Mouse (Mus musculus) megakaryocyte progenitor cell, adult 5-6 weeks (primary cell): ENCODE data around the gene Per1. TPM values are rescaled to one million over a fixed set of nuclear protein-coding genes. Genes with fewer than 3 reads are reported as not detected.

Source experiments
- ATAC-seq: replicated peaks from 2 replicates; pipeline ENCODE4 v1.8.0; 2016; ENCODE audit warnings: mild to moderate bottlenecking, moderate TSS enrichment, inconsistent platforms; ENCODE audit not compliant: poor library complexity
- total RNA-seq, 2 experiments: library from RNA; stranded (forward) in 1 of 2; stranded (reverse) in 1 of 2; fragments of 157-497, 149-512 nt in 1 of 2; fragments of 200-1000 nt in 1 of 2; gene quantifications; 2 replicates each; pipeline versions ENCODE4 v1.2.3 to v1.2.4; 2015 to 2017

Per1 gene
- total RNA-seq, 2 experiments from 2014 or later: 4.8 to 8.3 TPM

- ATAC-seq: no peak
Measured at GRCm38 (mm10) chr11:69064259-69065133, 30.5 kb upstream of the Per1 start.

DNA sequence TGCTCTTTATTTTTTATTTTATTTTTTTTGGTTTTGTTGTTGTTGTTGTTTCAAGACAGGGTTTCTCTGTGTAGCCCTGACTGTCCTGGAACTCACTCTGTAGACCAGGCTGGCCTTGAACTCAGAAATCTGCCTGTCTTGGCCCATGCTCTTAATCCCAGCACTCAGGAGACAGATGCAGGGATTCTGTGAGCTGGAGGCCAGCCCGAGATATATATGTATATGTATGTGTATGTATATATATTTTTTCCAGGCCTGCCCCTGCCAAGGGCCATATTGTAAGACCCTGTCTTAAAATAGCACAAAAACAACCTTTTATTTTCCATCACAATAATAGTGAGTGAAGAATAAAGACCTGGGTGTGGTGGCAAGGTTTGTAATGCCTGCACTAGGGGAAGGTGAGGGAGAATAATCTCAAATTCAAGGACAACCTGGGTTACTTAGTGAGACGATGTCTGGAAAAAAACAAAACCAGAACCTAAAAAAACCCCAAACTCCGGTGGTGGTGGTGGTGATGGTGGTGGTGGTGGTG is 29.6 kb upstream of the Per1 start:
- ATAC-seq: no peak

DNA sequence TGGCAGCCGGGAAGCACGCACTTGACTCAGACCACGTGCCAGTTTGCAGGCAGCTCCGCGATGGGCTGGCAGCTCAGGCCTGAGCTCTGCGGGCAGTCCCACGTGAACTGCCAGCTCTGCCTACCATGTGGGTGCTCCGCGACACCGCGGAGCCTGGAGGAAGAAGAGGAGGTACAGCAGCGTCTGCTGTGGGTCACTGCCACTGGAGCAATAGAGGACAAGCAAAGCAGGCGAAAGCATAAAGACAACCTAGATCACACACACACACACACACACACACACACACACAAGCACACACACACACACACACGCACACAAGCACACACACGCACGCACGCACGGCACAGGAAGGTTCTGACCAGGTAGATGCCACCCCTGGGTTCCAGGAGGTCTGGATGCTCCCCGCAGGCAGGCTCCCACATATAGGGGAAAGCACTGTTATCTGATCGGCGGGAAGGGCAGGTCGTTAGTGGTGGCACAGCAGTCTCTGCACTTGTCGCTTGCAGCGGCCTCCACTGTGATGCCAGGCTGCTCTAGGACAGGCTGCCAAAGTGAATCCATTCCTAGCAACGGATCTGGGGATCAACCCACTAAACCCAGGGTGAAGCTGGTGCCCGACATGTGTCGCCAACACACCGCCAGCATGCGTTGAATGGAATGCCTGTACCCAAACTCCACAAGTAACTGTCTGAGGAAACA is 28.7 kb upstream of the Per1 start:
- peak; percentile 32 for ATAC-seq

- peak; percentile 36 for ATAC-seq
Measured at GRCm38 (mm10) chr11:69066956-69067355, 28.1 kb upstream of the Per1 start.

GRCm38 (mm10) chr11:69067601-69068000 is 27.4 kb upstream of the Per1 start:
- no peak for ATAC-seq

DNA sequence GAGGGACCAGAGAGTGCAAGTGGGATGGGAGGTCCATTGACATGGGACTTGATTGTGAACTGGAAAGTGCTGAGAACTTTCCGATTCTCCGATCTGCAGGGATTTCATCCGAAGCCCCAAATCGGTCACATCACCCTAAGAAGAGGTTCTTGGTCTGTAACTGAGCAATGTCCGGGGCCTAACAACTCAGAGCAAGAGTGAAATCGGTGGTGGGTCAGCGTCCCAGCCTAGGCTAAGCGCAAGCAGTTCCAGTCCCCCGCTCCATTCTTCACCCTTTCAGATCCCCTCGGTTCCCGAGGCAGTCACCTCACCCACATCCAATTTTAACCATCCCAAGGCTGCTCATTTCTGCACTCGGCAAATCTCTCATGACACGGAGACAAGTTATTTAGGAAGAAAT is 24.9 kb upstream of the Per1 start:
- ATAC-seq: no peak

GRCm38 (mm10) chr11:69070590-69071222 is 24.3 kb upstream of the Per1 start, which contains the start of gene Tmem107:
Tmem107 (plus strand) TSS chr11:69070806.
- ATAC-seq: peak; percentile 52

GRCm38 (mm10) chr11:69071262-69071661 is 23.8 kb upstream of the Per1 start:
- no peak for ATAC-seq

GRCm38 (mm10) chr11:69072234-69072633 is 22.8 kb upstream of the Per1 start:
- ATAC-seq: no peak

GRCm38 (mm10) chr11:69072666-69073064 is 22.4 kb upstream of the Per1 start:
- no peak for ATAC-seq

- peak; percentile 68 for ATAC-seq
Measured at GRCm38 (mm10) chr11:69073065-69073888, 21.7 kb upstream of the Per1 start.

GRCm38 (mm10) chr11:69073951-69074775 is 20.9 kb upstream of the Per1 start:
- peak; percentile 15 for ATAC-seq

DNA sequence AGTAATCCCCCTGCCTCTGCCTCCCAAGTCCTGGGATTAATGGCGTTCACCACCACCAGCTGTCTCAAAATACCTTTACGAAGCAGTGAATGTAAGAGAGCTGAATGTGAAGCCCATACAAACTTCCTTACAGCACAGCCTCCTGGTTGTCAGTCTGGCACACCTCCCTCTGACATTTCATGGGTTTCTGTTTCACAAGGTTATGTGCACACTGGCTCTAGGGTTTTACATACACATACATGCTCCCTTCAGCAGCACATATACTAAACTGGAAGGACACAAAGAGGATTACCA is 20.3 kb upstream of the Per1 start:
- ATAC-seq: no peak

- ATAC-seq: no peak
Measured at GRCm38 (mm10) chr11:69075764-69076479, 19.1 kb upstream of the Per1 start.

DNA sequence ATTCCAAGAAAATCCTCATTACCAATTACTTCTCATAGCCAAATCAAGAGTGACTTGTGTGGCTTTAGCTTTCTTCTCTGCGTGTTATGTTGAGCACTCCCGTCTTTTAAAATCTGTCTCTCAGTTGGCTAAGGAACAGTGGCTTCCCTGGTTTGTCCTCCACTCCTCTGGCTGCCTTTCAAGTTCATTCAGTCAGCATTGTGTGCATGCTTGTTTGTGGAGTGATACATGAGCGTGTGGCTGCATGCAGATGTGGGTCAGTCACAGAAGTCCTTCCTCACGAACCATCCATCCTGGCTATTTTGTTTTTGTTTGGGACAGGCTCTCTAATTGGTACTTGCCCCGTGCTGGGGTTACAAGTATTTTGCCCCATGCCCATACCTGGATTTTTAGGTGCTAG is 18.4 kb upstream of the Per1 start:
- no peak for ATAC-seq

DNA sequence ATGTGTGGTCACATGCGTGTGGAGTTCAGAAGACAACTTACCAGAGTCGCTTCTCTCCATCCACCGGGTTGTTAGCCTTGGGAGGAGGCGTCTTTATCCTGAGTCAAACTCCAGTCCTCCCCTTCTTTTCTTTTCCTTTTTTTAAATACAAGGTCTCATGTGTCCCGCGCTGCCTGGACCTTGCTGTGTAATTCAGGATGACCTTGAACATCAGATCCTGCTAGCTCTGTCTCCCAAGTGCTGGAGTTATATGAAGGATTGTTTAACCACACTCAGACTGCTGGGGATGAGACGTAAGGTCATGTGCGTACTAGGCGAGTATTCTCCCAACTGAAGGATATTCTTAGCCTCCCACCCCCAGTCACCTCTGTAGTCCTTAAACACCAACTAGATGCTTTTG is 17.7 kb upstream of the Per1 start:
- ATAC-seq: no peak

- ATAC-seq: no peak
Measured at GRCm38 (mm10) chr11:69078041-69078440, 17.0 kb upstream of the Per1 start.

- peak; percentile 60 for ATAC-seq
Measured at GRCm38 (mm10) chr11:69078805-69079438, 16.1 kb upstream of the Per1 start.
